Mouse (Mus musculus): Measurements from ENCODE around the gene Gm49354.
A peak's percentile ranks its signal among the peaks of the same experiment; 100 is the strongest.
"Not testable (repeated sequence)": the region's sequence is repeated elsewhere in the genome, so short reads cannot be mapped to it uniquely, and the experiment has no call there.

Gm49354 gene

GRCm38 (mm10) chr13:59766786-59767515 is 15.1 kb downstream of the Gm49354 start:
- no peak for DNase-seq (ENCODE audit: low spot score)

DNA sequence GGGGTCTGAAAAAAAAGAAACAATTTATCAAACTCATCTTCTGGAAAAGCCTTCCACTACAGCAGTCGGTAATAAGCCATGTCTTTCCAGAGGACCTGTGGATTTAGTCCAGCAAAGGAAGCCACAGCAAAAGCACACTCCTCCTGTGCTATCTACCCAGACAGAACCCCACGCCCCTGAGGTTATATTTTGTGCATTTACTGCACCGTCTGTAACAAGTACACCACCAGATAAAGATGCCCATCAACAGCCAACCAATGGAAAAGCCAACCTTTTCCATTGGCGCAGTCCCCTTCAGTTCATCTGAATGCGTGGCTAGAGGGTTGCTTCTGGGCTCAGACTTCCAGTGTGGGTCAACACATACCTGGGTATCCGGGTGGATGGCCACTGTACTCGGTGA is 19.3 kb downstream of the Gm49354 start:
- DNase-seq (ENCODE audit: low spot score): no peak

DNA sequence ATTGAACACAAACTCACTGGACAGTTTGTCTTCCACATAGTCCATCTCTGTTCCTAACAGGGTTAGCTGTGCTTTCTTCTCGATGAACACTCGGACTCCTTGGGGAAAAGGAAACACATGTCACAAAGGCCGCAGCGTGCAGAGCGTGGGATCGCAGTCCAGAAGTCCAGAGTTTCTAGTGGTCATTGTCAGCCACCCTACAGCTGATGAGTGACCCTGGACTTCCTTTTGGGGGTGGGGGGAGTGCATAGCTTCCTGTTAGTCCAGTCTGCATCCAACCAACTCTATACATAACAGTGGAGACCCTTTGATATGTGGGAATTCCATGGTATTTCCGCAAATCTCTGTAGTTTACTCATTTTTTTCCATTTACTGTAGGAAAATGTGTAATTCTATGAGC is 25.1 kb downstream of the Gm49354 start:
- no peak for DNase-seq (ENCODE audit: low spot score)

DNA sequence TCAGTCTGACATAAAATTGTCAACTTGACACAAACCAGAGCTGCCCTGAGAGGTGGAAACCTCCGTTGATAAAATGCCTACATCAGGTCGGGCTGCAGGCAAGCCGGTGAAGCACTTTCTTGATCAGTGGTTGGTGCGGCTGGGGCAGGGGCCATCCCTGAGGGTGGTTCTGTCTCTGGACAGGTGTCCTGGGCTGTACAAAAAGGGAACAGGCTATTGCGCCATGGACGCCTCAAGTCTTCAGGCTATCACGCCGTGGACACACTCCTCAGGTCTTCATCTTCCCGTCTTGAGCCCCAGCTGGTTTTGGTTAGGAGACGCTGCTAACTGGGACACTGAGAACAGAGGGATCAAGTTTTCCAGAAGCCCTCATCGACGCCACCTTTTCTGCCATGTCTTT is 31.7 kb downstream of the Gm49354 start:
- DNase-seq (ENCODE audit: low spot score): no peak

DNA sequence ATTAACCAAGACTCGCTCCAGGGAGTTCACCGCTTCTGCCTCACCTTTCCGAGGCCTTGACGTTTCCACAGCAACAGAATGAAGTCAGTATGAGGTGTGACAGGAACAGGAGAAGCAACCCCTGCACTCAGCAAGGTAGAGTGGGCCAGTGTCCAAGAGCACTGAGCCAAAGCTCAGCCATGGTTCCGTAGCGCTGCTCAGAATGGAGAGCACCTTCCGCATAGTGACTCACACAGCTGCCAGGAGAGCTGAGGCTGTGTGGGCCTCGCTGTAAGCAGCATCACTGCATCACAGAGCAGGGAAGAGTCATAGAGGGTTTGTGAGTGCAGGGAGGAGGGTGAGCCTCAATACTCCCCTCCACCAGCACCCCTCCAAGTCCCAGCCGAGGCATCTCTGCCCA is 35.3 kb downstream of the Gm49354 start, which contains the start of gene 1700014D04Rik:
Gene 1700014D04Rik, minus strand, starts transcription at position 42 of the 400 bp plus-strand sequence.
- DNase-seq (ENCODE audit: low spot score): no peak

GRCm38 (mm10) chr13:59746164-59746563 is 35.9 kb downstream of the Gm49354 start:
- no peak for DNase-seq (ENCODE audit: low spot score)

DNA sequence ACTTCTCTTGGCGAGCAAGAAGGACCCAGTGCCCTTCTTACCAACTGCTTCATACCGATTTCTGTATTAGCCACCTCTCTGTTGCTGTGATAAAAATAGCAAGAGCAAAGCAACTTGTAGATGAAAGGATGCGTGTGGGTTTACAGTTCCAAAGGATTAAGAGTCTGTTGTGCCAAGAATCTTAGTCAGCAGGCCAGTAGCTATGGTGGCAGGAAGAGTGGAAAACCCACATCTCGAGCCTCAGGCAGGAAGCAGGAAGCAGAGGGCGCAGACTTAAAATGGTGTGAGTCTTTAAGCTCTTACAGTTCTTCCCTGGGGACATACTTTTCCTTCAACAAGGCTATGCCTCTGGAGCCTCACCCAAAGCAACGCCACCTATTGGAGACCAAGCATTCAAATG is 36.6 kb downstream of the Gm49354 start:
- no peak for DNase-seq (ENCODE audit: low spot score)

DNA sequence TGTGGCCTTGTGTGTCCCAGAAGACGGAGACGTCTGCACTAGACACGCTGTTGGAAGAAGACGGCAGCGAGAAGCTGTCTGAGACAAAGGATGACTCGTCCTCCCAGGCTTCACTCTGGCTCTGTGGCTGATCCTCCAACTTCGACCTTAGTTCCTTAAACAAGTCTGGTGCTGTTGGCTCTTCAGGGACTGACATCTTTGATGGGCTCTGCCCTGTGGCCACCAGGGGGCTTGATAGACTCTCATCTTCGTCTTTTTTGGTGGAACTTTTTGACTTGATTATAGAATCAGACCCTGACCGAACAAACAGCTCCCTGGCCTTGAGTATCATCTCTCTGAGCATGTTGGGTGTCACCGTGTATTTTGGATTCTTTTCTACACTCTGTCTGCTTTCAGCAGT is 40.3 kb downstream of the Gm49354 start:
- DNase-seq (ENCODE audit: low spot score): peak; percentile 20

- no peak for DNase-seq (ENCODE audit: low spot score)
These were observed 40.9 kb downstream of the Gm49354 start for GRCm38 (mm10) chr13:59741096-59741495.

DNA sequence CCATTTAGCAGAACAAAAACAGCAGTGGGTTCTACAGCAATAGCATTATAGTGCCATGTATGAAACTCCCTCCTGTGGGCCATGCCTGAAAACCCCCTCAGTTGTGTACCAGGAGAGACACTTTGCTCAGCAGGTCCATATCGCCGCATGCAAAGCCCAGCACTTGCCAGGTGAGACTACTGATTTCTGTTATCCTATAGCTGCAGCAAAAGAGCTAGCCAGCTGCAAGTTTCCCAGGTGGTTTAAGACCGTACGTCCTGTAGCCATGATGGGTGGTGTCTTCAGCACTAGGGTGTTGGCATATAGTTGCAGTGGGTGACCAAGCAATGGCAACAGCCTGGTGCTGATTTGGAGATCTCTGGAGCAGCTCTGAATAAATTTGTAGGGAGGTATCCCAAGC is 42.6 kb downstream of the Gm49354 start:
- DNase-seq (ENCODE audit: low spot score): no peak

- no peak for DNase-seq (ENCODE audit: low spot score)
These were observed 43.6 kb downstream of the Gm49354 start for GRCm38 (mm10) chr13:59738455-59738854.

- DNase-seq (ENCODE audit: low spot score): peak; percentile 38
These were observed 46.9 kb downstream of the Gm49354 start for GRCm38 (mm10) chr13:59735190-59735589.

DNA sequence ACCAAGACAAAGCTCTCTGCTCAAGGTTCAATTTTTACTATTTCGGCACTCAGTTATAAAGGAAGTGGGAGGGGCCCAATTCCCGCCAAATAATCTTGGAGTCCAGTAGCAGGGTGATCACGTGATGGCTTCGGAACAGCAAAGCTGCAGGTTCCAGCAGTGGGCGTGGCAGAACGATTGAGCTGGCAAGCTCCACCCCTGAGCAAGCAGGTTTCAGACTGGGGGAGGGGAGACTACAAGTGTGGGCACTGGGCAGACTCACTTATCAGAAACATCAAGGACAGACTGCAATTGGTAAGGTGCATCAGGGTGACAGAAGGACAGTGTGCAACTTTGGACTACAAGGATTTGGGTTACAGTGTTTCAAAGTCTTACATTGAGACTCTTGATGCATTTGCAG is 47.7 kb downstream of the Gm49354 start:
- not testable (repeated sequence) for DNase-seq (ENCODE audit: low spot score)

GRCm38 (mm10) chr13:59733936-59734335 is 48.1 kb downstream of the Gm49354 start:
- DNase-seq (ENCODE audit: low spot score): no peak

- DNase-seq (ENCODE audit: low spot score): no peak
These were observed 50.4 kb downstream of the Gm49354 start, which contains the start of gene Spata31d1d for GRCm38 (mm10) chr13:59731652-59732051. Gene Spata31d1d (minus strand): TSS chr13:59731752.

GRCm38 (mm10) chr13:59728378-59729093 is 53.5 kb downstream of the Gm49354 start:
- DNase-seq (ENCODE audit: low spot score): peak; percentile 94

- DNase-seq (ENCODE audit: low spot score): no peak
These were observed 55.7 kb downstream of the Gm49354 start for GRCm38 (mm10) chr13:59726139-59726867.

- DNase-seq (ENCODE audit: low spot score): not testable (repeated sequence)
These were observed 60.0 kb downstream of the Gm49354 start for GRCm38 (mm10) chr13:59722089-59722488.

GRCm38 (mm10) chr13:59719475-59719874 is 62.6 kb downstream of the Gm49354 start:
- DNase-seq (ENCODE audit: low spot score): no peak

- not testable (repeated sequence) for DNase-seq (ENCODE audit: low spot score)
These were observed 63.1 kb downstream of the Gm49354 start for GRCm38 (mm10) chr13:59718857-59719440.

GRCm38 (mm10) chr13:59713710-59714109 is 68.3 kb downstream of the Gm49354 start:
- no peak for DNase-seq (ENCODE audit: low spot score)

DNA sequence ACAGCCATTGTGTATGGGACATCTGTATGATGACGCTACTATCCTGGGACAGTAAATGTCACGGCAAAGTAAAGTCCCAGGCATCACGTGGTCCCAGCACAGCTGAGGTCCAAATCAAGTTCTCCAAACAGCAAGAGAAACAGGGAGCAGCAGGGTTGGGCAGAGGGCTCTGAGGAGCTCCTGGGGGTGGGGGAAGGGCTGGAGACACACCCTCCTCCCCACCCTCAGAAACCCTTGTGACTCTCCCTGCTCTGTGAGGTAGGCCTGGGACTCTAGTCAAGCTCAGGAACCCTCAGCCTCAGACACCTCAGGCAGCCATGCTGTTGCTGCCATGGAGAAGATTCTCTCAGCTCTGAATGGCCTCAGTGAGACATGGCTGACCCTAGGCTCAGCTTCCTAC is 70.1 kb downstream of the Gm49354 start, which contains the start of gene Spata31d1b:
Gene Spata31d1b, plus strand, starts transcription at position 301 of the 400 bp plus-strand sequence.
- DNase-seq (ENCODE audit: low spot score): not testable (repeated sequence)

All from retina, embryonic 14.5 days (tissue).